Mouse (Mus musculus): ENCODE data around the gene Stab2.

- TF ChIP-seq CTCF (IDR thresholded peaks at IDR 0.05; ENCODE audit: insufficient read depth, low read depth, low read length) (no peak), POLR2A (IDR thresholded peaks at IDR 0.05; ENCODE audit: insufficient read depth, low read depth, low read length) (no peak)
Measured at GRCm38 (mm10) chr10:86881448-86881847, 126.4 kb downstream of the Stab2 start.

All from olfactory bulb, adult 2 months (tissue).